Mouse (Mus musculus) kidney, adult 2 months (tissue): Measurements from ENCODE around the gene Catsper2.

ENCODE experiments used
- CTCF ChIP-seq: fragments of 200-500 bp; conservative IDR thresholded peaks from 2 replicates; pipeline ENCODE4 v1.5.1; 2011; ENCODE audit warnings: low read depth, mild to moderate bottlenecking, control low read depth, low read length, moderate library complexity, mixed read lengths; ENCODE audit not compliant: insufficient read depth, insufficient read length
- POLR2A ChIP-seq: fragments of 200-500 bp; IDR thresholded peaks from one replicate; pipeline ENCODE4 v1.6.1; 2011; ENCODE audit warnings: low read depth, low read length, control low read depth

GRCm38 (mm10) chr2:121408160-121408559, 5.4 kb downstream of the Catsper2 start:
- TF ChIP-seq CTCF (peak; percentile 42; the same call in 1 of the 2 replicates), POLR2A (no peak)
